Mouse (Mus musculus) megakaryocyte progenitor cell, adult 5-6 weeks (primary cell): ENCODE results near the gene Pdxp. TPM values are rescaled to one million over a fixed set of nuclear protein-coding genes. Genes with fewer than 3 reads are reported as not detected.

Source experiments
- ATAC-seq: replicated peaks from 2 replicates; pipeline ENCODE4 v1.8.0; 2016; ENCODE audit warnings: mild to moderate bottlenecking, moderate TSS enrichment, inconsistent platforms; ENCODE audit not compliant: poor library complexity
- total RNA-seq, 2 experiments: library from RNA; stranded (forward) in 1 of 2; stranded (reverse) in 1 of 2; fragments of 157-497, 149-512 nt in 1 of 2; fragments of 200-1000 nt in 1 of 2; gene quantifications; 2 replicates each; pipeline versions ENCODE4 v1.2.3 to v1.2.4; 2015 to 2017

The Pdxp gene
- total RNA-seq, 2 experiments from 2014 or later, result 8.8 to 12.8 TPM

DNA sequence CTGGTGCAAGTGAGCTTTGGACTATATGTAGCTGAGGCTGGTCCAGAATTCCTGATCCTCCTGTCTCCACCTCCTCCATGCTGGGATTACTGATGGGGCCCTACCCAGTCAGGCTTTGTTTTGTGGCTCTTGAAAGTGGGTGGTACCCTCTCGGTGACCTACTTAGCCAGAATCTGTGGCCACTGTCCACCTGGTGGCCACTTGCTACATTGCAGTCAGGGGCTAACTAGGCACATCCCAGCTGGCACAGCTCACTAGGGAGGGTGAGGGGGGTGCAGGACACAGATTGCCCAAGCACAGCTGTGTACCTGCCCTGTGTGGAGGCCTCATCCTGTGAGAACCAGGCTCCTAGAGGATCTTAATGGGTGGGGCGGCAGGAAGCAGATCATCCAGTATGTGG, 49.2 kb downstream of the Pdxp start:
- peak; percentile 95 for ATAC-seq

Other genes with a start within 250 kb of the Pdxp start
- not detected in 2 replicates for gene Elfn2, start 195.1 kb upstream of the Pdxp start, total RNA-seq (2015)
- gene Elfn2, start 195.1 kb upstream of the Pdxp start, total RNA-seq (2017), result 0.04 TPM in 1 of 2 replicates, not detected in the other
- gene Mfng, start 140.4 kb upstream of the Pdxp start, total RNA-seq (2015), result 13.3 and 13.6 TPM in 2 replicates
- gene Mfng, start 140.4 kb upstream of the Pdxp start, total RNA-seq (2017), result 10.0 and 10.5 TPM in 2 replicates
- 0.20 and 0.78 TPM in 2 replicates for gene Card10, start 110.9 kb upstream of the Pdxp start, total RNA-seq (2015)
- 0.12 and 0.14 TPM in 2 replicates for gene Card10, start 110.9 kb upstream of the Pdxp start, total RNA-seq (2017)
- gene Cdc42ep1, start 71.3 kb upstream of the Pdxp start, total RNA-seq (2015), result not detected in 2 replicates
- not detected in 2 replicates for gene Cdc42ep1, start 71.3 kb upstream of the Pdxp start, total RNA-seq (2017)
- gene Lgals2, start 58.4 kb upstream of the Pdxp start, total RNA-seq (2015), result not detected in 2 replicates
- gene Lgals2, start 58.4 kb upstream of the Pdxp start, total RNA-seq (2017), result not detected in 2 replicates
- 27.8 and 28.9 TPM in 2 replicates for gene Gga1, start 36.7 kb upstream of the Pdxp start, total RNA-seq (2015)
- 15.4 and 20.1 TPM in 2 replicates for gene Gga1, start 36.7 kb upstream of the Pdxp start, total RNA-seq (2017)
- gene Gm49510, start 14.3 kb upstream of the Pdxp start, total RNA-seq (2015), result not detected in 2 replicates
- 1.2 and 2.6 TPM in 2 replicates for gene Gm49510, start 14.3 kb upstream of the Pdxp start, total RNA-seq (2017)
- gene Sh3bp1, start 14.2 kb upstream of the Pdxp start, total RNA-seq (2015), result 42.5 and 55.8 TPM in 2 replicates
- gene Sh3bp1, start 14.2 kb upstream of the Pdxp start, total RNA-seq (2017), result 18.9 and 22.9 TPM in 2 replicates
- gene Lgals1, start 12.8 kb downstream of the Pdxp start, total RNA-seq (2015), result 480 and 550 TPM in 2 replicates
- gene Lgals1, start 12.8 kb downstream of the Pdxp start, total RNA-seq (2017), result 648 and 851 TPM in 2 replicates
- 38.7 and 47.6 TPM in 2 replicates for gene Nol12, start 21.0 kb downstream of the Pdxp start, total RNA-seq (2015)
- 19.9 and 25.2 TPM in 2 replicates for gene Nol12, start 21.0 kb downstream of the Pdxp start, total RNA-seq (2017)
- 66.0 and 71.4 TPM in 2 replicates for gene Triobp, start 33.8 kb downstream of the Pdxp start, total RNA-seq (2015)
- gene Triobp, start 33.8 kb downstream of the Pdxp start, total RNA-seq (2017), result 20.7 and 26.0 TPM in 2 replicates
- gene H1f0, start 114.5 kb downstream of the Pdxp start, total RNA-seq (2015), result 11.1 and 14.5 TPM in 2 replicates
- 24.3 and 29.0 TPM in 2 replicates for gene H1f0, start 114.5 kb downstream of the Pdxp start, total RNA-seq (2017)
- gene Galr3, start 128.0 kb downstream of the Pdxp start, total RNA-seq (2015), result 0.15 and 0.69 TPM in 2 replicates
- 0.29 and 0.91 TPM in 2 replicates for gene Galr3, start 128.0 kb downstream of the Pdxp start, total RNA-seq (2017)
- 16.0 and 17.3 TPM in 2 replicates for gene Ankrd54, start 149.0 kb downstream of the Pdxp start, total RNA-seq (2015)
- 11.2 and 18.8 TPM in 2 replicates for gene Ankrd54, start 149.0 kb downstream of the Pdxp start, total RNA-seq (2017)
- gene Eif3l, start 161.3 kb downstream of the Pdxp start, total RNA-seq (2015), result 192 and 203 TPM in 2 replicates
- gene Eif3l, start 161.3 kb downstream of the Pdxp start, total RNA-seq (2017), result 259 and 271 TPM in 2 replicates
- 4.8 and 5.6 TPM in 2 replicates for gene Micall1, start 195.0 kb downstream of the Pdxp start, total RNA-seq (2015)
- gene Micall1, start 195.0 kb downstream of the Pdxp start, total RNA-seq (2017), result 3.6 and 5.5 TPM in 2 replicates
- gene Polr2f, start 227.1 kb downstream of the Pdxp start, total RNA-seq (2015), result 76.7 and 114 TPM in 2 replicates
- gene Polr2f, start 227.1 kb downstream of the Pdxp start, total RNA-seq (2017), result 88.6 and 104 TPM in 2 replicates
- 0.99 TPM in 1 of 2 replicates, not detected in the other for gene 1700088E04Rik, start 227.3 kb downstream of the Pdxp start, total RNA-seq (2015)
- gene 1700088E04Rik, start 227.3 kb downstream of the Pdxp start, total RNA-seq (2017), result not detected in 2 replicates